Mouse (Mus musculus) layer of hippocampus, postnatal 25 days (tissue): ENCODE data around the gene Ttll10. TPM values are rescaled to one million over a fixed set of nuclear protein-coding genes. Genes with fewer than 3 reads are reported as not detected.

Experiments
- DNase-seq, 2 experiments: peaks; one replicate each; pipeline ENCODE4 v3.0.0; 2022; ENCODE audit warnings: mixed read lengths in 2 of 2, low spot score in 1 of 2; ENCODE audit errors: extremely low spot score in 1 of 2
- total RNA-seq, 2 experiments: library from RNA; stranded (reverse); gene quantifications; 2 replicates each; pipeline ENCODE4 v1.2.3; 2021

Gene Ttll10
- total RNA-seq, 2 experiments from 2014 or later = 0.12 to 0.31 TPM

DNA sequence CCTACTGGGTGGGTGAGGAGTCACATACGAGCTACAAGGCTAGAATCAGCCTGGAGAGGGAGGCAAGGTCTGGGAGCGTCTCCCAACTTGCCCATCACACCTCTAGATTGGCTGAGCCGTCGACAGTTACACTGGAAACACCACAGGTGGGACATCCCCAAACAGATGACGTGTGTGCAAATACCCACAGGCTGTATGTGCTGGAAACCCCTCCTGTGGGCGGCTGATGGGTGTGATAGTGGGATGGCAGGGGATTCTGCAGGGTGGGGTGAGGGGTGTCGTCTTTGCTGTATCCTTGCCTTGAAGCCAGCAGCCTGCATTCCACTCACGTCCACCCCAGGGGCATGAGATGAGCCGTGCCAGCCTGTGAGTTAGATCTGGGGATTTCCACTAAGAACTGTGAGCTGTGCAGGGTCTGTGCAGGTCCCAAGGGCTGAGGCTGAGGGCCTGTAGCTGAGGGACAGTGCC lies 28.5 kb downstream of the Ttll10 start:
- no peak for DNase-seq

DNA sequence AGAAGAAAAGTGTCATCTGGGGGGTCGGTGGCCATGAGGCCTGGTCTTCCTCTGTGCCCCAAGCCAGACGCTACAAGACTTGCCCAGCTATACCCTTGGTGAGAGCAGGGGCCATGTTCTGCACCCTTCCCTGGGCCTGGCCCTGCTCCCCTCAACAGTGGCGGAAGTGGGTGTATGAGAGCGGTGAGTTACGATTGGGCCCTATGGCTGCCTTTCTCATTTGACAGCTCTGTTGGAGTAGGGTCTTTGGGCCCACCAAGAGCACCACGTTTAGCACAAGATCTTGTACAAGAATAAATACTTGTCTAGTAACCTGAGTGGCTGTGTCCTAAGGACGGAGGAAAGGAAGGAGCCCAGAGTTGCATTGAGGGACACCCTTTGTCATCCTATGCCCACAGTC lies 30.6 kb downstream of the Ttll10 start:
- DNase-seq = no peak

DNA sequence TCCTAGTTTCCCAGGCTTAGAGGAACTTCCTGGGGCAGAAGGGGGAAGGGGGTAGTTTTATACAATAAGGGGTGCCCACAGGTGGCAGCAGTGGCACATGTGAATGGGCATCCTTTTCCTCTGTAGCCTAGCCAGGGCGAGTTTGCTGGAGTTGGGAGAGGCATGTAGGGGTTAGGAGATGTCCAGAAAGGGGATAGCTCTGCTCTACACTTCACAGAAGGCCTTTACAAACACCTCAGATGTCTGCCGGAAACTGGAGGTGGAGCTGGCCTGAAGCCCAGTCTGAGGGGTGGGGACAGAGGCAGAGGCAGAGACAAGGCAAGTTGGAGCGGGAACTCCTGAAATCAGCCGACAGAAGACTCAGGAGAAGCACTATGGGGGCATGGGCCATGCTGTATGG lies 33.2 kb downstream of the Ttll10 start, which contains the start of gene Tnfrsf18:
TSS of gene Tnfrsf18 (plus strand) at position 152 of the 400 bp plus-strand sequence.
- DNase-seq = peak; percentile 24 to 52

DNA sequence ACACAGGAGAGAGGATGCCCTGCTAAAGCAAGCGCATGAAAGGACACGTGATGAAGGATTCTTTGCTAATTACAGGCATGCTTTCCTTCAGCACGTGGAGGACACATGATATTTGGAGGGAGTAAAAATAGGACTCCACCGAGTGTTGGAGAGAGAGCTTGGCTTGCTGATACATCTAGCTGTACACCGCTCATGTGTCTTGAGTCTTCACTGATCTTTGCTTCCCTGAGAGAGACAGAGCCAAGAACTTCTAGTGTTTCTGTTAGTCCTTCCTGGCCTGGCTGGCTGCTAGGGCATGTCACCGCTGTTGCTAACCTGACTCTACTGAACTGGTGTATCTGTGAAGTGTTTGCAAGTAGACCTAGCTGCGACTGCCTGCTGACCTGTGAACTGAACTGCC lies 35.0 kb downstream of the Ttll10 start:
- no peak for DNase-seq

DNA sequence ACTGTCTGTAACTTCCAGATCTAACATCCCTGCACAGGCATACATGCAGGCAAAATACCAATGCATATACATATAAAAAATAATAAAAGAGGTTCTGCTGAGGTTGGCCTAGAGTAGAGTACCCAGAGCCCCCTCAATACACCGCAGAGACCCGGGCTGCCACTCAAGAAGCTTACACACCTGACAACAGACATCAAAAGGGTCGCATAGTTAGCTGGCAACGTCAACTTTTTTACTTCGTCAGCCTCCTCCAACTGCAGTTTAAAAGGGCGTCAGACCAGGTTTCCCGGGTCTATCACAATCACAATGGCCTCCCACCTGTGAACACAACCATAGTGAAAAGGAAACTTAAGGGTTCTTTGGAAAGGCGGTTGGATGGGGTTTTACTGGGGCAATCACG lies 35.7 kb downstream of the Ttll10 start:
- DNase-seq = no peak

DNA sequence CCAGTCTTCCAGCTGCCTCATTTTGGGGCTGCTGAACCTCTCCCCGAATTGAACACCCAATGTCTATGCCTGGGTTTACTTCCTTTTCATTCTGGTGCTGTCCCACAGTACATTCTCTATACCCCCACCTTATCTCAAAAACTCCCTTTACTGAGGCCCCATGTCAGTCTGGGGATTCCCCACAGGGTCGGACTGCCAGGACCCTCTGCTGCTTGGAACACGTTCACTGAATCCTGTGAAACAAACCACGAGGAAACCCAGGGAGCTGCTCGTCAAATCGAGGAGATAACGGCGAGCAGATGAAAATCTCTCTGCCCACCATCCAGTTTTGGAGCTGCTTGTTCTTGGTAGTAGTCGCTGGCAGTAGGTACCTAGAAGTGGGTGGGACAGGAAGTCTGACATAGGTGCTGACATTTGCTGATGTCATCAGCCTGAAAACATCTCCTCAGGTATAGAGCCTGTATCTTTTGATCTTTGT lies 37.2 kb downstream of the Ttll10 start:
- DNase-seq = no peak

DNA sequence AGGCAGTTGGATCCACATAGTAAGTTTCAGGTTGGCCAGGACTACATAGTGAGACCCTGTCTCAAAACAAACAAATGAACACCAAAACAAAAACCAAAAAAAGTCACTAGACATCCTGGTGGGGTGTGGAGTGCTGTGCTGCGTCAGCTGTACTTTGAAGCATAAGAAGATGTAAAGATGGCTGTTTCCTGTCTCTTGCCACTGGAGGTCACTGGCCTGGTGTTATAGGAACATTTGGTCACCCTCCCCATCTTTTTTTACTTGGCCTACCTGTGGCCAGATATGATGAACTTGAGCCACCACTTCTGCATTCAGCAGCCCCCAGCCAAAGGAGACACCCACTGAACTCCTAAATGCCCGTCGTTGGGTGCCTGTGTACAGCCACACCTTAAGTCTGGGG lies 37.8 kb downstream of the Ttll10 start:
- no peak for DNase-seq

DNA sequence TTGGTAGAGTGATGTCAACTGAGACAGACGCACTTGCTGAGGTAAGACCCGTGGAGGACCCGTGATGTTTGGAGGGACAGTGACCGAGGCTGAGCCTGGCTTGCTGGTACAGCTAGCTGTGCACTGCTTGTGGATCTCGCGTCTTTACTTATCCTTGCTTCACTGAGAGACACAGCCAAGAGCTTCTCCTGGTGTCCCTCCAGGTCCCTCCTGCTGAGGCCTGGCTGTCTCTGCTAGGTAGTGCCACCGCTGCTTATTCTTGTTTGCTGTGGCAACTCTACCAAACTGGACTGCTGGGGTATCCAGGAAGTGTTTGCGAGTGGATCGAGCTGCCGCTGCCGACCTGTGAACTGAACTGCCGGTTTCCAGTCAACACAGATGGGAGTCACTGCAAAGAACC lies 39.4 kb downstream of the Ttll10 start:
- DNase-seq = no peak

DNA sequence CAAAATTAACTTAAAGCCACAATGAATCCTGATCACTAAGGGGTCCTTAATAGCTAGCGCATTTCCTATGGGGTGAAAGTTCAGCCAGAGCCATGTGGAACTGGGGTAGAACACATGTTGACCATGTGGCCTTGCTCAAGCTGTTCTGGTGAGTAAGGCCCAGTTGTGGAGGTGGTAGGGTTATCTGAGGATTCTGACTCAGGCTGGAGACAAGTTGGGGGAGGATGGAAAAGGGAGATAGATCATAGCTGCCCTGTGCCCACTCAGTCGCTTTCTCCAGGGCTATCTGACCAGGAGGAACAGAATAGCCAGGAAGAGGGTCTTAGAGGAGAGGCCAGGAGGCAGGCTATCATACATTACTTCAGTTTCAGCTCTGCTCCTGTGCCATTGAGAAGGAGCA lies 44.8 kb downstream of the Ttll10 start:
- no peak for DNase-seq

DNA sequence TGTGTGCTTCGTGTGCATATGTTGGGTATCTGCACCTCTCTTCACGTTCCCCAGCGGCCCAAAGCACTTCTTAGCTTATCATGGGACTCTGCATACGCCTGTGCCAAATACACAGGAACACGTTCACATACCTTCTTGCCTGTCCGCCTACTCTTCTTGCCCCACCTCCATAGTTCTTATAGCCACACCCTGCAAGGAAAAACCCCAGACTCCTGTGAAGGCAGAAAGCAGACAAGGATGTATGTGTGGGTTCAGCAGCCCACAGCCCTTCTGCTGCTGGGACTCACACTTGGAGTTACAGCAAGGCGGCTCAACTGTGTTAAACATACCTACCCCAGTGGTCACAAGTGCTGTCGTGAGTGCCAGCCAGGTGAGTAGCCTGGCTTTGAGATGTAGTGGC lies 45.6 kb downstream of the Ttll10 start, which contains the start of gene Tnfrsf4:
TSS of gene Tnfrsf4 (plus strand) at position 207 of the 400 bp plus-strand sequence.
- DNase-seq = no peak

DNA sequence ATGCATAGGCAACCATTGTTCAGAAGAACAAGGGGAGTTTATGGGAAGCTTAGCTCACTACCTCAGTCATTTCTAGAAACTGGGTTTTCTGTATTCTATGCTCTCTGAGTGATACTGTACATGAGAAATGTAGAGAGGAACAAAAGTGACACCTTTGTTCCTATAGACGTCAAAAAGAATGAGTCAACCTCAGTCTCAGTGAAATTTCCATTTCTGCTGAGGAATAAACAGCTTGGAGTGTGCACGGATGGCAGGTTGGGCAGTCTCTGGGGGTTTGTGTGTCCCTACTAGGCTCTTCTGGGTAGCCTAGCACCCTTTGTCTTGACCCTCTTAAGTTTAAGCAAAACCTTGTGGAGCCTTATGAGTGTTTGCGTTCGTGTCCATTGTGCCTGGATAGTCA lies 50.8 kb downstream of the Ttll10 start:
- DNase-seq = no peak

DNA sequence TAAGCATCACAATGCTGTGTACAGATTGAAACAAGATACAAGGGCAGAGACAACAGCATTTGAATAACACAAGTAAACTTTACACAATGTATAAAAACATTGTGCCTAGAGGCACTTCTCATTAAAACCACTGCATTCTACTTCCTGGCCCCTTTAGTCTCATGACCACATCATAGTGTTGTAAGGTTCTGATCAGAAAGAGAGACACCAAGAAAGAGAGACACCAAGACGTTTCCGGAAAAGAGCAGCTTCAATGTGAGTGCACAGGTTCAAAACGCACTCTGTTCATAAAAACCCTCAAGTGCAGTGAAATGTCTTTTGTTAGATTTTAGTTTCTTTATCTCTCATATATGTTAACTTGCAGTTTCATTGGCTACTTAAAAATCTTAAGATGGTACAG lies 55.1 kb downstream of the Ttll10 start:
- DNase-seq = no peak

DNA sequence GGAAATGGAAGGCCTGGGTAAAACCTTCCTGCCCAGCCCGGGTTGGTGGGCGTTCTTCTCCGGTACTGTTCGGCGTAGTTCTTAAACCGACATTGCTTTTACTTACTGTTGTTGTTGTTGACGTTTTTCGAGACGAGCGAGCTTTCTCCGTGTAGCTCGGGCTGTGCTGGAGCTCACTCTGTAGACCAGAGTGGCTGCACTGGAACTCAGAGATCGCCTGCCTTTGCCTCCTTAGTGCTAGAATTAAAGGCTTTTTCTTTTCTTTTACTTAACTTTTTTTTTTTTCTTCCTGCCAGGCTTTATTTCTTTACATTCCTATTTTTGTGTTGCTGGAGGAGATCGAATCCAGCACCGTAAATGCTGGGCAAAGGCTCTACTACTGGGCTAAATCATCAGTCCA lies 65.6 kb downstream of the Ttll10 start:
- DNase-seq = no peak

DNA sequence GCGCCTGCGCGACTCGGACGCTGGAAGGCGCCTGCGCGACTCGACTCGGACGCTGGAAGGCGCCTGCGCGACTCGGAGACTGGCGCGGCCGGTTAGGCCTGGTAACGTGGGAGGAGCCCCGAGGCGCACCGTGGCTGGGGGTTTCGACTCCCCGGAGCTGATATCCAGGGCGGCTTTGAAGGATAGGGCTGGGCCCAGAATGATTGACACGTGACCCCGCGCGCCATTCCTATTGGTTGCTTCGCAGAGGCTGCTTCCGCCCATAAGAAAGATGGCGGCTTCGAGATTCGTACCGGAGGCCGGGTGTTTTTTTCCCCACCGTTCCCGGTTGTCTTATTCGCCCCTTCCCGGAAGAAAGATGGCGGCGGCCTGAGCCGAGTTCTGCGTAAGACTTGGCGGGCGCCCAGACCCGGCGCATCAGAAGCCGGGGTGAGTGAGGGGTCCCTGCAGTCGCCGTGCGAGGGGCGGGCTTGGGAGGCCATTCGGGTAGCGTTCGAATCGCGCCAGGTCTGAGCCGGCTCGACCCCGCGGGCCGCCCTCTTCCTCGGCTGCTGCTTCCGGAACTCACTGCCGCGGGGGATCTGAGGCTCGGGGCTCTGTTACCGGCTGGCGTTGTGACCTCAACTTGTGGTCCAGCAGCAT lies 66.2 kb downstream of the Ttll10 start:
- peak; percentile 93 to 98 for DNase-seq

DNA sequence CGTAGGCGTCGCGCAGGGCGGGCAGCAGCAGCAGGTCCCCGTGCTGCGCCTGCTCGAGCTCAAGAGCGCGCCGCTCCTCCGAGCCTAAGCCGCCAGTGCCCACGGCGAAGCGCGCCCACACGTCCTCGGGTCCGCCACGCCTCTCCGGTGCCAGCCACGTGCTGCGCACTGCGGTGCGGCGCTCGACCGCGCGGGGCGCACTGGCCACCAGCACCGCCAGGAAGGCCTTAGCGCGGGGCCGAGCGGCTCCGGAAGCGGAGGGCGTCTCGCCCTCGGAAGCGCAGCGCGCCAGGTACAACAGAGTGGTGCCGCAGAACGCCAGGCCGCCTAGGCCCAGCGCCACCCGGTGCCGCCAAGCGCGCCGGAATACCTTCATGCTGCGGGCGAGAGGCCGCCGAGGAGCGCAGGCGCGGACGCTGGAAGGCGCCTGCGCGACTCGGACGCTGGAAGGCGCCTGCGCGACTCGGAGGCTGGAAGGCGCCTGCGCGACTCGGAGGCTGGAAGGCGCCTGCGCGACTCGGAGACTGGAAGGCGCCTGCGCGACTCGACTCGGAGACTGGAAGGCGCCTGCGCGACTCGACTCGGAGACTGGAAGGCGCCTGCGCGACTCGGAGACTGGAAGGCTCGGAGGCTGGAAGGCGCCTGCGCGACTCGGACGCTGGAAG lies 66.8 kb downstream of the Ttll10 start, which contains the start of the genes B3galt6 and Sdf4:
TSS of gene B3galt6 (minus strand) at position 409 of the 665 bp plus-strand sequence.
TSS of gene Sdf4 (plus strand) at position 632 of the 665 bp plus-strand sequence.
- DNase-seq = peak; percentile 72 to 89

DNA sequence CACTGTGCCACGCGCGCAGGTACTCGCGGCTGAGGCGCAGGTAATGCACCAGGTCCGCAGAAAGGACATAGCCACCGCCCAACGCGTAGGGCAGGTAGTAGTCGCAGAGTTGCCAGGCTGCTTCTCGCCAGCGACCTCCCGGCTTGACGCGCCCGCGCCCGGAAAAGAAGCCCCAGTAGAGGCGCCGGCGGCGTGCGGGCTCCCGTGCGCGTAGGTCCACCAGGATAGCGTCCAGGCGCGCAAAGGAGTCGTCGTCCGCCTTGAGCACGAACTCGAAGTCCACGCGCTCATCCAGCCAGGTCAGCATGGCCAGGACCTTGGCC lies 67.3 kb downstream of the Ttll10 start:
- DNase-seq = no peak

DNA sequence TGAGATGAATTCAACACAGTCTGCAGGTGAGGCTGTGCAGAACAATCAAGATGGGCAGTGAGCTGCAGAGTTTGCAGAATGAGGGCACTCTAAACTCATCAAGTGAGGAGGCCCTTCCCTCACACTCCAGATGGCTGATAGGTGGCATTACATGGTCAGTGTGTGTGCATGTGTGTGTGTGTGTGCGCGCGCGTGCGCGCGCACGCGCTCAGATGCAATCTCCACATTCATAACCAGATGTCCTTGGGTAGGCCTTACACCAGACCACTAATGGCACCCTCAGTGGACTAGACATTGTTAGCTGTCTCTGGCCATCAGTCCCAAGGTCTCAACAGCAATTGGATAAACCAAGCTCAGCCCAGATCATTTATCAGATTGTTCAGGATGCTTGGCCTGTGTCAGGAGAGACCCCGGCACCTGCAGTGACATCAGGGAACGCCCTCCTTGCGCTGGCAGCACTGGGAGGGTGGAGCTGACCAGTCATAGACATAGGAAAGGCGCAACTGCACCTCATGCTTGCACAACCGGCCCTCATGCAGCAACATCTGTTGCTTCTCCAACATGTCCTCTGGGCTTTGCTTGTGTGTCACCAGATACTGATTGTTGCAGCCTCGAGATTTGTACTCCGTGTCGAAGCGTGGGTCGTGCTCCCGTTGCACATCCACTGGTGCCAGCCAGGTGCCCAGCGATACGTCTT lies 67.9 kb downstream of the Ttll10 start:
- DNase-seq = no peak
